Mouse (Mus musculus): ENCODE results near the gene Utp6.
A peak's percentile ranks its signal among the peaks of the same experiment; 100 is the strongest.

Utp6 gene

DNA sequence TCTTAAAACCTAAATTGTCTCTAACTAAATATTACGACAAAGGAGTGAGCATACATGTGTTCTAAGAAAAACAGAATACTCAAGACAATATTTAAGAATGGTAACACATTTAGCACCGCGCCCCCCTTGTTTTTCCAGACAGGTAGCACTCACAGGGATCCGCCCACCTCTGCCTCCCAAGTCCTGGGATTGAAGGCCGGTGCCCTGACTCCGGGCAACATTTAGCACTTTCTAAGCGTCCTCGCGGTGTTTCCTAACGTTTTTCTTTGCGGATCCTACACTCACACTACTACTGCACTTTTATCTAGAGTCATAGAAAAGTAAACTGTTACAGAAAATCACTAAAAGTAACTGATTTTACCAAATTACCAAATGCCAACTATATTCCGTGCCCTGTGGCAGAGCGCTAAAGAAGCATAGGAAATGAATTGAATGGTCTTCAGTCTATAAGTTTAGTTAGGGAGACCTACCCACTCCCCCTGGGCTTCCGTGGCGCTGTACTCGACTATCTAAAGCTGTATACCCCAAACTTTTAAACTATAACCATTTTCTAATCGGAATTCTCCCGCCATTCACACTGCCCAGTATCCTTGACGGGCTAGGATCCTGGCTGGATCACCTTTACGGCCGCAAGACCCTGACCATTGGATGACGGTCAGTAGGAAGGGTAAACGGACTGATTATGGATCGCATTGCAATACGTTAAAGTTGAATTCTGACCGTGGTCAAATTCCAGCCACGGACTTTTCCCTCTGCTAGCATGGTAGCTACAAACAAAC, 655 bp downstream of the Utp6 start:
- peak in 1 of 2 experiments; percentile 9 for DNase-seq (ENCODE audit: low spot score in 2 of 2)

DNA sequence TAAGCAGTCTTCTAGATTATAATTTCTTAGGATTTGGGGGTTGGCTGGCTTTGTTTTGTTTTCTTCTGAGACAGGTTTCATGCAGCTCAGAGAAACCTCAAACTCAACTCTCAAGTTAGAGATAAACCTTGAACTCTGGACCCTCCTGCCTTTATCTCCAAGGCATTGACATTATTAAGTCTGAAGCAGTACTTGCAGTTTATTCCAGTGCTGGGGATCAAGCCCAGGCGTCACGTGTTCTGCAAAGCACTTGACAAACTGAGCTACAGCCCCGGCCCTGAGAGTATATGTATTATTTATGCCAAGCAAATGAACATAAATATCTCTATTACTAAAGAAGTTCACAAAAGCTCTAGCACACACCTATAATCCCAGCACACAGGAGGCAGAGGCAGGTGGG, 14.9 kb downstream of the Utp6 start:
- DNase-seq (ENCODE audit: low spot score in 2 of 2), result no peak

DNA sequence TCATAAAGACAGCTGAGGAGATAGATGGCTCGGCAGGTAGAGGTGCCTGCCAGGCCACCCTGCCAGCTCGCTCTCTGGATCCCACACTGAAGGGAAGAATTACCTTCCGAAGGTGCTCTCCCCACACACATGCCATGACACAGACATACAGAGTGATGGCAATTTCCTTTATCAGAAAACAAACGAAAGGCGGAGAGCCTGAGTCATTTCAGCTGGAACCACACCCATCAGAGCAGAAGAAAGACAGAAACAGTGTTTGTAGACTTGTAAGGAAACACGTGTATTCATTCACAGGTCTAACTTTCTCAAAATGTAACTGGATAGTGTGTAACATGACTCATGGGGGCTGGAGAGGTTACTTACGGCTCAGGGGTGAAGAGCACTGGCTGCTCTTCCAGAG, 18.6 kb downstream of the Utp6 start:
- DNase-seq (ENCODE audit: low spot score in 2 of 2), result no peak

DNA sequence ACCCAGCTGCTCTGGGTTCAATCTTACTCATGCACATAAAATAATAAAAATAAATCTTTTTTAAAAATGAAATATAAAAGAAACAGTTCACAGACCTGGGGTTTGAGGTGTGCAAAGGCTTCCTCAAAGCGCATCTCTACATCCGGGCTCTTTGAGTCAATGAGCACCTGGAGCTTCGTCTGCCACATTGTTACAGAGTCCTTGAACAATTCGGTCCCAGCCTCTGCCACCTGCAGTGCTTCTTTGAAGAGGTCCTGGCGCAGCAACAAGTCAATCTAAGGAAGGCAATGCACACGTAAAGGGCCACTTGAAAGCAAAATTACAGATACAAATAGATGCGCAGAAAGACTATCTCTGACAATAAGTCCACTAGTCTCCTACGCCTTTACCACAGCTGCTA, 19.1 kb downstream of the Utp6 start:
- DNase-seq (ENCODE audit: low spot score in 2 of 2), result no peak

DNA sequence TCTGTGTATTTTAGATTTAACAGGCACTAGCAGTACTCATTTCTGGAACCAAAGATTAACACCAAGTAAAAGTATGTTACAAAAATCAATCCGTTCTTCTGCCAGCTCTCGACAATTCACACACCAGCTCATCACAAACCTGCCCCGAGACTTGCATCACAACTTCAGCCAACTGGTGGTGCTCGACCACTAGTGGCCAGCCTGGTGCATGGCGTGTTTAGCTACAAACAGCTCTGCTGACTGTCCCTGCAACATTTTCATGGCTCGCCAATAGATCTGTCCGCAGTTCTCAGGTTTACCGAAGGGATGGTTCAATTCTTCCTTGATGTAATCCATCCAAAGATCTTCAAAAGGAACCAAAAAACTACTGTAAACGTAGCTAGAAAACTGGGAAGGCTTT, 26.4 kb downstream of the Utp6 start:
- no peak for DNase-seq (ENCODE audit: low spot score in 2 of 2)

DNA sequence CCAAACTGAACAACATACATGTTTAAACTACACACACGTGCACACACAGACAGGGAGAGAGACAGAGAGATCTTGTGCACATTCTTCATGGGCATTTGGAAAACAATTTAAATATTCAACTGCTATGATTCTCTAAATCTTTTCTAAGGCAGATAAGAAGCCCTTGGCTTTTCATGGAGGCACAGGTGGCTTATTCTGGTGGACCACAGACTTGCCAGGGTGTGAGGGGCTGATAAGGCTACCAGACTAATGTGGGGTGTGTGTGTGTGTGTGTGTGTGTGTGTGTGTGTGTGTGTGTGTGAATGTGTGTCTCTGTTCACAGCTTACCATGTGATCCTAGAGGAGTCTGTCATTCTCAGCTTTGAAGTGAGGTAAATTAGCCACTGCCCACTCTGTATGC, 39.4 kb downstream of the Utp6 start:
- DNase-seq (ENCODE audit: low spot score in 2 of 2), result no peak

DNA sequence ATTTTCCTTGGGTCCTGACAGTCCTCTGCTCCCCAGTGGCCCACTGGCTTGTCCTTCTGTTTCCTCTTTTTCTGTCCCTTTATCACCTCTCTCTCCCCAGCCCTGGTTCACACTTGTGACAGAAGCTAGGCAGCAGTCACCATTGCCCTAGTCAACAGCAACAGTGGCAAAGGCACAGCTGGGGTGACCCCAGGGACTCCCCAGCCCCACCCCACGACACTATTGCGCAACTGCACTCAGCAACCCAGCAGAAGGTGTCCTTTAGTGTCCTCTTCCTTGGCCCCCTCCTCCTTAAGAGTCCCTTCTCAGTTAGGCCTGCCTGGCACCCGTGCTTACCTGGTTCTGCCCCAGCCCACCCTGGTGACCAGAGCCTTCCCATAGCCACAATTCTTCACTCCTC, 40.0 kb downstream of the Utp6 start:
- DNase-seq (ENCODE audit: low spot score in 2 of 2), result no peak

DNA sequence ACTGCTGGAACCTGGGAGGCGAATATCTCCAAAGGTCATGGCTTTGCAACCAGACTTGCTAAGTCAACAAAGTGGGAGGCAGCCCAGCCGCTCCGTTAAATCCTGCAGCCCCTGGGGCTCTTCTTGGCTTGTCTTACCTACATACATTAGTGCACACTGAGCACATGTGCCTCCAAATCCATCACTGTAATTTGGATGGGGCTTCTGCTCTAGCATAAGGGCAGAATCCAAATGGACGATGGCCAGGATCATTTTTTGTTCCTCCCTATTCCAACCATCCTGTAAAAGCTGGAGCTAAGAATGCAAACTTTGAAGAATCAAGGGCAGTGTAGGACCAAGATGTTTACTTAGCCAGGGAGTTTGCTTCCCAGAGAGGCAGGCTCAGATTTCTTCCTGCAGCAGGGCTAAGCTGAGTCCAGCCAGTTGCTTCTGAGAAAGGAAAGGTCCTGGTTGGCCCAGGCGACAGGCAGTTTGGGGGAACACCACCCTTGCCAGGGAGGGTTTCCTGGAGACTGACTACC, 41.6 kb downstream of the Utp6 start:
- no peak for DNase-seq (ENCODE audit: low spot score in 2 of 2)

DNA sequence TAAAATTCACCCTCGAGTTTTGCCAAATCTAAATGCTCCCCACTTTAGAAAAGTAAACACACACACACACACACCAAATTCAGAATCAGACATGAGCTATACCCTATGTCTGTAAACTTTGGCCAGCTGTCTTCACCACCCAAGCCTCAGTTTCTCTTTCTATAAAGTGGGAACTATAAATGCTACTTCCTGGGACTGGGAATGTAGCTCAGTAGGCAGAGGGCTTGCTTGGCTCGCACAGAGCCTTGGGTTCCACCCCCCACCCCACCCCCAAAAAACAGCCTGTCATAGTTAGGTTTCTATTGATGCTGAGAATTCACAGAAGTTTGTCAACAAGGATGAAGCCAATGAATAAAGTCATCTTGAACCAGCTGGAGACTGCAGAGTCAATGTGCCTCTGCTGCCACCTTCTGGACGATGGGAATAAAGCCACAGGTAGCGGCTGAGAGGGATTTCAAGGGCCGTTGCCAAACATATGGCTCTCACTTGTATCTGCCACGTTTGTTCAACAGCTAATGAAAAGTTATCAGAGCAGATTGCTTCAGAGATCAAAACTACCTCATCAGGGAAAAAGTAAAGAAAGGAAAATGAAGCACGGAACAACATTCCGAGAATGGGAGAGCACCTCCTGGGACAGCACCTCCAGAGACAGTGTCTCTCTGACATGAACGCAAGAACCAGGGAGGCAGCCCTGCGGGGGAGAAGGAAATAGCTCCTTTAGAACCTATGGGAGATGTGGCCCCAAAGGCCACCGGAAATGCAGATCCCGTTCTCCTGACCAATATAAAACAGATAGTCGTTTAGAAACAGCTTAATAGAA, 42.3 kb downstream of the Utp6 start:
- DNase-seq (ENCODE audit: low spot score in 2 of 2), result peak; percentile 50 to 75

DNA sequence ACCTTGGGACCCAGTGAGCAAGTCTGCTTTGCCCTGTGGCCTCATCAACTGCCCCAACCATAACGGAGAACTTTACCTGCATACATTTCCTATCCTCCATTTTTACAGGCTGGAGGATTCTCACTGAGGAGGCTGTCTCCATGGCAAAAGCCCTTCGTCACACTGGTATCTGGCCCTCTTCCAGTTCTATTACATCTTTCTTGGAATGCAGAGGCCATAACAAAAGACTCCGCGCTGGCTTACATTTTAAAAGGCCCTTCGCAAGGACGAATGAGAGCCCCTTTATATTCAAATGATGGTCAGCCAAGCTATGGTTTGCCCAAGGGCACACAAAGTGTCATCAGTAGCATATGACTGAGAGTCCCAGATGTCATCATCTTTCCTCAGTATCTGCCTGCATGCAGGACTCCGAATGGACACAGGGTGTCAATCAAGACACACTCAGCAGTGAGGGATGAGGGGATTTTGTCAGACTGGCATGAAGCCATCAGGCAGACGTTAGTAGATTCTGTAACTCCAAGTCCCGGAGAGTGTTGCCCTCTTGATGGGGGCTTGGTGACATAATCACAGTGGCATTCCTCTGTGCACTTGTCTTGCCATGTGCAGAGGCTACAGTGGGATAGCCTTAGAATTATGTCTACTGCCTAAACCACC, 46.4 kb downstream of the Utp6 start:
- no peak for DNase-seq (ENCODE audit: low spot score in 2 of 2)

DNA sequence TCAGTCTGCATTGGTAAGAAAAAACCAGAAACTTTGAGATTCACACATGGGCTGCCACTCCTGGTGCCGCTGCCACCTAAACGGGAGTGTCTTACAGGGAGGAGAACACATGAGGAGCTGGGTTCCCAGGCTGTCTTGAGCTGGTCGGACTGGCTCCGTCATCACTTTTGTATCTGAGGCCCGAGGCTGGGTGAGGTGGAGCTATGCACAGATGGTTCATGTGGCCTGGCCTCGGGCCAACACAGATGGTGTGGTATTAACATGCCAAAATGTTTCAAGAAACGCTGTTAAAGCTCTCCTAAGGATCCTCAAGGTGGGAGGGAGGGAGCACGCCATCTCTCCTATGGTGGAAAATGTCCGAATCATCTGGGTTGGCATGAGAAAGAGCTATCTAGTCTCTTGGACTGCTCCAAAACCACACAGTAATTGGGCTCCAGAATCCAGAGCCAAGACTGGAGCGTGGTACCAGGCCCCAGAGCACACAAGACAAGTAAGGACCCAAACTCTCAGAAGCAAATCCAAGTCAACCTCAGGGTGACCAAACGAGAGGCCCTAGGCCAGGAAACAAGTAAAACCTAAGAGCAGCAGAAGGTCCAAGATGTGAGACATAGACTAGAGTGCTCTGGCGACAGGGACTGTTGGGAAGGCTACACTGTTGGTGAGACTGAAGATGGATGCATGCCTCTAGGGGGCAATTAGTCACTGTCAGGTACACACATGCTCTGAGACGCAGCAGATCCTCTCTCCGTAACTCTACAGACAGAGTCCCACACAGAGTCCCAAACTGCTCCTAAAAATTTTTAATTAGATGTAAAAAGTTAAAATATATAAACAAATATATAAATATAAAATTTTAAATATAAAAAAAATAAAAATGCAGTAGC, 53.3 kb downstream of the Utp6 start:
- DNase-seq (ENCODE audit: low spot score in 2 of 2), result peak; percentile 22 to 32

DNA sequence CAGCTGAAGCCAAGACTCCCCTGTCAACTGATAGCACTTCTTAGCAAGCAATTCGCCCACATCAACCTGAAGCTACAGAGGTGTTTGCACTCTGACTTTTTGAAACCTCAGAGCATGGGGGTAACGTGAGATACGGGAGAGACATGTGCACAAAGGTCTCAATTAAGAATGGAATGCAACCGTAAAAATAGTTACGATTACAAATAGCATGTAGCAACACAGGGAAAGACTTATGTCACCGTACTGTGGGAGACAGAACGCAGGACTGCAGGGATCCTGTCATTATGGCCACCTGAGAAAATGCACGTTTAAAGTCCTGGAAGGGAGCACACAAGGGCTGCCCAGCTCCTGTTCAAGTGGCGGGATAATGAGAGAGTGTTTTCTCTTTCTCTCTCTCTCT, 55.3 kb downstream of the Utp6 start:
- DNase-seq (ENCODE audit: low spot score in 2 of 2), result no peak

DNA sequence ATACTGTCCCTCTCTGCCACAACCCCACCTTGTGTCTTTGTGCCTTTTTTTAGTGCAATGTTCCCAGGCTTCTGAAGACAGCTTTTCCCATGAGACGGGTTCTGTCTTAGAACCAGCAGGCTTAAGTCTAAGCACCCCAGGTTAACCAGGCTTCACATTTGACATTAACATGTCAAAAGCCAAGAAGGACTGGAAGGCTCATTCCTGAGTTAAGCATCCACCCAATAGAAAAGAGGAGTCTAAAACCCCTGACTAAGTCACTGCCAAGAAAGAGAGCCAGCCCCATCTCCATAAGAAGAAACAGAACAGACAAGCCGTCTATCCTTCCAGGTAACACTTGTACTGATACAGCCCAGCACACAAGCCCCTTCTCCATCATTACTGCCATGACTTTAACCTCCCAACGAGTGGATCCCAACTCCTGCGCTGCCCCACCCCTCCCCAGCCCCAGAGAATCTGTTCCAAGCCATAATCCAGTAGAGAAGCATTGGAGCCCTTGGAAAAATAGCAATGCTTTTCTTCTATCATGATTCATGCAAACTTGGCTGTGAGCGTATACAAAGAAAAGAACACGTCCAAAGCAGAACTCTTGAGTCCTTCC, 59.2 kb downstream of the Utp6 start:
- DNase-seq (ENCODE audit: low spot score in 2 of 2), result no peak

DNA sequence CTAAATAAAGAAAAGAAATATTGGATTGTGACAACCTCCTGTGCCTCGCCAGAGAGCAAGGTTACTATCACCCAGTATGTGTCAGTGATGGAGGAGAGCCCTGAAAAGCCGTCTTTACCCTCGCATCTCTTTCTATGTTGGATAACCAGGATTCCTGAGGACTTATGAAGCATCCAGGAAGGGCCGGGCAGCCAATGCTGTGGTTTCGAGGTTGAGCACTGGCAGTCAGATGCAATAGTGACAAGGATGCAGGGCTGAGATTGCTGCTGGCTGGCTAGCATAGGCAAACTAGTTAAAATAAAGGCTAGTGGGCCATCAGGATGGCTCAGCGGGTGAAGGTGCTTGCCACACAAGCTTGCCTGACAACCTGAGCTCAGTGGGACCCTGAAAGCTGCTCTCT, 61.0 kb downstream of the Utp6 start:
- no peak for DNase-seq (ENCODE audit: low spot score in 2 of 2)

DNA sequence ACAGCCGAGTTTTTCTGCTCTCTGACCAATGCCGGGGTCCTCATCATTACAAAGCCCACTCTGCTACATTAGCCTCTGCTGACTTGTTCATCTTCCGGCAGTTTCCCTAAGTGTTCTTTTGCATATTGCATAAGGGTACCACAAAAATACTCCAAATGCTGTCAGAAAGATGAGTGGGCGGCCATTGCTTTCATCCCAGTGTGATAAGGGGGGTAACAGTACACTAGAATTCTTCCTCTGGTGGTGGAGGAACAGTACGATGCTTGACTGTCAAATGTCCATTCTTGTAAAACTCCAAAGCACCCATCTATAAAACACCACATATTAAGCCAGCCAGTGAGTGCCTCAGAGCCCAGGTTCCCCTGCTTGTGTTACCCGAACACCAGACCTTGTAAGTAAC, 69.9 kb downstream of the Utp6 start:
- peak in 1 of 2 experiments; percentile 13 for DNase-seq (ENCODE audit: low spot score in 2 of 2)

DNA sequence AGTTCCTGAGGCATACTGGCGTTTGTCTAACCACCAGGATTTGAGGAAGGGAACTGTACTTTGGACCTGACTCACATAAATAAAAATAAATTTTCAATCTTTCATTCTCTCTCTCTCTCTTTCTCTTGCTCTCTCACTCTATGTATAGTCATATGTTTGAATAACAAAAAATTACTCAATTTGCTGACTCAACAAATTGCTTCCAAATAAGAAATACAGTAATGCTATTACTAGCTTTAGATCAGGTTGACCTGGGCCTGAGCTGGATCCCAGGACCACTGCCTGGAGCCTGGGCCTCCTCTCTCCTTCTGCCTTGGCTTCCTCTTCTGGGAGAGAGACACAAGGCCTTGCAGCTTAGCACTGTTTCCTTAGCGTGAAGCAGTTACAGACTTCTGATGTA, 71.4 kb downstream of the Utp6 start:
- DNase-seq (ENCODE audit: low spot score in 2 of 2), result no peak

DNA sequence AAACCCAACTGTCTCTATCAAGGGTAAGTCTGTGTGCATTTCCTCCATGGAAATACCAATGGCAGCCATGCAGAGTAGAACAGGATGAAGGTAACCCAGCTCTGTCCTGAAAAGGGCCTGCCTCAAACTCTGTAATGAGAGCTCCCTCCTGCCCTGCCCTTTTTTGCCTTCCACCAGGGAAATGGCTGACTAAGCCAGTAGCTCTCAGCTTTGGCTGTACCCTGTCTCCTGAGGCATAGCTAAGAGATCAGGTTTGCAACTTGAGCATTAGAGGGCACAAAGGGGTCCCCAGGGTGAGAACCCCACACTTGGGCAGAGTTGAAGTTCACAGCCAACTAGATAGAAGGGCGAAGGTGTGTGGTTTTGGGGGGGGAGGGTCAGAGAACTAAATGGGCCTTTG, 75.2 kb downstream of the Utp6 start:
- DNase-seq (ENCODE audit: low spot score in 2 of 2), result no peak

DNA sequence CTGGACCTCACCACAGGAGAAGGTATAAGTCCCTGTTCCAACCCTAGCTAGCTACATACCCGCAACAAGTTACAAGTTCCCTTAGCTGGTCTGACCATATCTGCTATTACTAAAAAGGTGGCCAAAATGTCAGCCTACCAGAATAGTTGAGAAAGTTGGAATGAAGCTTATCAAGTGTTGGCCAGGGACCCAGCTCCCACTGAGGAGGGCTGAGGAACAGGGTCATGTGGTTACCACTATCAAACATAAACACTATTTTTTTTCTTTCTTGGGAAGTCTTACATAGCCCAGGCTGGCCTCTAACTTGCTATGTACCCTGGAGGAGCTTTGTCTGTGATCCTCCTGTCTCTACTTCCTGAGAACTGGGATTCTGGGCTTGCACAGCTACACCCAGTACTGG, 75.8 kb downstream of the Utp6 start:
- DNase-seq (ENCODE audit: low spot score in 2 of 2), result no peak

DNA sequence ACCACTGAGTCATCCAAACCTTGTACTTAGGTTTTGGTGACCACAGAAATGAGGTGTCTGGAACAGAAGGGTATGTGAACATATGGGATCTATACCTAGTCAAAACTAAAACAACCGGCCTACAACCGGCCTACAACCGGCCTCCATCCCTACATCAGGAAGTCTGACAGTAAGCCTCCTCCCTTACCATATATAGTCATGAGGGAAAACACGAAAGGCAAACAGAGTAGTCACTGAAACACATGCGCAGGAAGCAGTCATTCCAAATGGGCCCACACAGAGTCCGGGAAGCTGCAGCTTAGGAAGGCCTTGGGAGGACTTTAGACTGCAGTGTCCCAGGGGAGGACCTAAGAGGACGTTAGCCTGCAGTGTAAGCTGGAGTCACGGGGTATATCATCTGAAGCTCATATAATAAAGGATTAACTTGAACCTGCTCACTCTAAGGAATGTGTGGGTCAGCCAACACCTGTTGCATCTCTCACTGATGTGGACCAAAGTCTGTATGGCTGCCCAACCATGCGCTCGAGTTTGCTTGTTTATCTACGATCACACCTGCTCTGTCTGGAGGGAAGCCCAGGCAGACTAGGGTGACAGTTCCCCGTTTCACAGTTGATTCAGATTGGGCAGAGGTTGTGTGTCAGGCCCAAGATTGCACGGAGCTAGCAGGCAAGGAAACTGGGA, 76.3 kb downstream of the Utp6 start:
- DNase-seq (ENCODE audit: low spot score in 2 of 2), result no peak

DNA sequence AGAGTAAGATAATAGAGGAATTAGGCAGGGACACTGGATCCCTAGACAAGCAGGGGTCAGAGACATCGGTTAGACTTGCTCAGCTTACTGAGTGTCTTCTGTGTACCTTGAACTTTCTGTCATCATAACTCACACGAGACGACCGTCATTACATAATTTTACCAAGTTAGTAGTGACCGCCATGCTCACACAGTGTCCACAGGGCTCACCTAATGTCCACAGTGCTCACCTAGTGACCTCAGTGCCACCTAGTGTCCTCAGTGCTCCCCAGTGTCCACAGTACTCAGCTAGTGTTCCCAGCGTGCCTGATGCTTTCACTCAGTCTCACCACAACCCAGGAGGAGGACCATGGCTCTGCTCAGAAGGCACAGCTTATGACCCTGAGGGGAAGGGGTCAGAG, 77.4 kb downstream of the Utp6 start:
- no peak for DNase-seq (ENCODE audit: low spot score in 2 of 2)
